Mouse (Mus musculus) MEL-GATA-1-ER (cell line): ENCODE measurements around the gene Nsfl1c.

Experiments used
- DNase-seq: peaks from one replicate; pipeline ENCODE4 v3.0.0-alpha.2; 2012; ENCODE audit warnings: low read depth; ENCODE audit errors: extremely low read depth

Gene Nsfl1c

DNA sequence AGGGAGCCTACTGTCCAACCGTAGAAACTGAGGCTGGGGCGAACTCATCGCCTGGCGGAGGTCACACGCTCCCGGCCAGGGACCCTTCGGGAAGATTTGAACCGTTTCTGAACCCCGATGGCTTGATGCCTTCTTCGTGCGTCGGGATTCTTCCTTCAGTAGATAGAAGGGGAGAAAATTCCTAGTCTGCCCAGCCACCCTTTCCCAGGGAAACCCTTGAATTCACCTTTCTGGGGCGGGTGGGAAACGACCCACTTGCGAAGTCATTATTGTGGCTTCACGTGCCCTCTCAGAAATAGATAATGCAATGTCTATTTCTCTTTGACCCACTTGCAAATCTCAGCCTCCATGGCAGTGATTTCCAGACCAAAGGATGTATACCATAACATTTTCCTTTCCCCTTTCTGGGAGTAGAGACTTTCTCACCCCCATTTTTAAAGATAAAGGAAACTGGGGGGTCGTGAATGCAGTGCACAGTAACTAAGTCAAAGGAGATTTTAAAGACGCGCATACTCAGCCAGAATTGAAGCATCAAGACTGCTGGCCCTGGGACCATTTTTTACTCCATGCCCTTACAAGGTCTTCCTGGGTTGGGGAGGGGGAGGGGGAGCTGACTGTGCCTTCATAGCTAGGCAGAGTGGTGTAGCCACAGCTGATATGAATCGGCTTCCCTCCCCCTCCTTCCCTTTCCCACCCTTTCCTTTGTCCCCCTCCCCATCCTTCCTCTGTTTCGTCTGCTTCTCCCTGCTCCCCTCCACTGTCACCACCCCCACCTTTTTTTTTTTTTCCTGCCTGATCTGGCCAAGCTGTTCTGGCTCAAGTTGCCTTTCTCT lies 49.3 kb downstream of the Nsfl1c start:
- no peak for DNase-seq

DNA sequence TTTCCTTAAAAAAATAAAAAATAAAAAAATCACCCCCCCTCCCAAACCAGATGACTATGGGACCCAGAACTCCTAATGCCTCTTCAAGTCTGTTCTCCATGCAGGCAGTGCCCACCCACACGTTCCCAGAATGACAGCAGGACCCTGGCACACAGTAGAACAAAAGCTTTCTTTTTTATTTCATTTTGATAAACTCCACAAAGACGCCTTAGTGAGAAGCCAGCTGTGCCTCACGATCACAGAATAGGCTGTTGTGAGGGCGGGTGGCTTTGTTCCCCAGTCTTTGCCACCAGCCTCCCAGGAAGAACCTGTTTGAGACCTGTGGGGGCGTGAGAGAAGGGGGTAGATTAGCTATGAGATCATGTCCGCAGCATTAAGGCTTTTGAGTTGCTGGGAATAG lies 50.7 kb downstream of the Nsfl1c start:
- DNase-seq, result no peak

DNA sequence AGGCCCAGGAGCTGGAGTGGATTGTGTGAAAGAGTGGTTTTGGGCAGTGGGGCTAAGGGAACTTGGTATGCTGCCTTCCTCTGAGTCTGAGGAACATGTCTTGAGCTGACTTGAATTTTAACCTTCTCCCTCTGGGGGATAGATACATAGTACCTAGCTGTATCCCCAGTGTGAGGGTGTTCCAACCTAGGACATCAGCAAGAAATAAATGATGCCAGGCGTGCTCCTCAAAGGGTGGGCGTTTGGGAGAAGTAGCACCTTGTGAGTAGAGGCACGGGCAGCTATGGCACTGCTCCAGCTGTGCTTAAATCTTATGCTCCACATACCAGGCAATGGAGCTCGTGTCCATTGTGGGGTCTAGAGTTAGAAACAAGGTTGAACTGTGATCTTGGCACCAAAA lies 52.6 kb downstream of the Nsfl1c start:
- no peak for DNase-seq

DNA sequence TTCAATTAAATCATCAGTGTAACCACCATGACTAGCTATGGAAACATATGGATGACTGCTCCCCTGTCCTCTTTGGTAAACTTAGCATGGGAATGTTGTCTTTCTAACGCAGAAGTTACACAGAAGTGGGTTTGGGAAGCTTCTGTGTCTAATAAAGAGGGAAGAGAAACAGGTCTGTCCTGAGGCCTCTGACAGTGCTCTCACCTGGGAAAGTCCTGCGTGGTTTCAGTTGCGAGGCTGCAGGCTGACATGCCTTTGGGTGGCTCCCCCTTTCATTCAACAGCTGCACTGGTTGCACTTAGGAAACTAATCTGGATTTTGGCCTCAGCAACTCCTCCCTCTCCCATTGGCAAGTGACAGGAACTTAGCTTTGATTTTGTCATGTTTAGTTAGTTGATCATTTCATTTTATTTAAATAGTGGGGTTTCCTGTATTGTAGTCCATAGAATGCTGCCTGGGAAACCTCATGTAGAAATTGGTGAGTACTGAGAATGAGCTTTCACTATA lies 55.7 kb downstream of the Nsfl1c start:
- no peak for DNase-seq
